Mouse (Mus musculus) thymus, adult 2 months (tissue): ENCODE results near the gene Gm5475.

ENCODE experiments used
- CTCF ChIP-seq: fragments of 200-500 bp; IDR thresholded peaks from 2 replicates; pipeline ENCODE4 v1.5.1; 2012; ENCODE audit warnings: mild to moderate bottlenecking, control low read depth, low read length, moderate library complexity, borderline replicate concordance; ENCODE audit not compliant: control insufficient read depth, poor library complexity, insufficient read depth; ENCODE audit errors: extremely low read depth
- POLR2A ChIP-seq: fragments of 200-500 bp; IDR thresholded peaks from 2 replicates; pipeline ENCODE4 v1.6.1; 2012; ENCODE audit warnings: mild to moderate bottlenecking, low read length, control low read depth, moderate library complexity; ENCODE audit not compliant: control insufficient read depth, poor library complexity, insufficient read depth; ENCODE audit errors: extremely low read depth

- no peak for TF ChIP-seq CTCF
- no peak for TF ChIP-seq POLR2A
Observed at GRCm38 (mm10) chr15:100406088-100406487, 15.9 kb upstream of the Gm5475 start.
